Mouse (Mus musculus) urinary bladder, postnatal 14 days (tissue): ENCODE measurements around the gene Cbarp.
"Not testable (repeated sequence)": the region's sequence is repeated elsewhere in the genome, so short reads cannot be mapped to it uniquely, and the experiment has no call there.

Source experiments
- DNase-seq: peaks from one replicate; pipeline ENCODE4 v3.0.0; 2021; ENCODE audit warnings: low spot score

The Cbarp gene

GRCm38 (mm10) chr10:80170052-80170451, 29.4 kb upstream of the Cbarp start:
- DNase-seq = no peak

DNA sequence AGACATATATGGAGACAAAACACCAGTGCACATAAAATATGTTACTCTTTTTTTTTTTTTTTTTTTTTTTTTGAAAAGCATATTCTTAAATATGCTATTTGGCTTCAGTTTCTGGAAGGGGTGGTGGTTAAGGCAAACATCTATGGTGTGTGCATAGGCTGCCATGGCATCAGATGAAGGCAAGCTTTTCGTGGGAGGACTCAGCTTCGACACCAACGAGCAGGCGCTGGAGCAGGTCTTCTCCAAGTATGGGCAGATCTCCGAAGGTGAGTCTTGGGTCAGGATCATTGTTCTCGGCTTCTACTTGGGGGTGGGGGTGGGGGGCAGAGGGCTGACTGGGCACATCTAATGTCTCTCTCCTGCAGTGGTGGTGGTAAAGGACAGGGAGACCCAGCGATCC, 29.0 kb upstream of the Cbarp start:
- no peak for DNase-seq

- DNase-seq = no peak
Measured at GRCm38 (mm10) chr10:80169070-80169469, 28.4 kb upstream of the Cbarp start.

DNA sequence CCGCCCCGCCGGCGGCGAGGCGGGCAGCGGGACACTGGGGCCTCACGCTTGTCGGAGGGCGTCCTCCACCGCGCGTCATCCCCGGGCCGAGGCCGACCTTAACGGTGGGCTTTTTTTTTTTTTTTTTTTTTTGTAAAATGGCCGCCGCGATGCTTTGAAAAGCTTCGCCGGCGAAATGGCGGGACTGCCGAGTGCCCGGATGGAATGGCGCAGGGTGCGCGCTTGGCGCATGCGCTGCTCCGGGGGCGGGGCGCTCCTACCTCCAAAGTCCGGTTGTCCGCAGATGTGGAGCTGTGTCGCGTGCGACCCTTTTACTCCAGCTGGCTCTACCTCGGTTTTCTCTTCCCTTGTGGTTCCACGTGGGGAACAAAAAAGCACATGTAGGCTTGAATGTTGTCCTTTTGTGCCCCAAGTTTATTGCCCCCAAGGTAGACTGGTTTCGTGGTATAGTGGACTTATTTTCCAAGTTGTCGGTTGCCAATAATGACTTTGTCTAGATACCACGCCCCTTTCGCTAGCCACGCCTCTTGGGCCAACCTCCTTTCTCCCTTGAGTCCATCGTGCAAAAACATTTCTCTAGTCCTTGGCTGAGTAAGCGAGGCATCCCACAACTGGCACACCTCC, 27.5 kb upstream of the Cbarp start:
- DNase-seq = peak; percentile 95

- DNase-seq = peak; percentile 99
Measured at GRCm38 (mm10) chr10:80167460-80168037, 26.9 kb upstream of the Cbarp start.

DNA sequence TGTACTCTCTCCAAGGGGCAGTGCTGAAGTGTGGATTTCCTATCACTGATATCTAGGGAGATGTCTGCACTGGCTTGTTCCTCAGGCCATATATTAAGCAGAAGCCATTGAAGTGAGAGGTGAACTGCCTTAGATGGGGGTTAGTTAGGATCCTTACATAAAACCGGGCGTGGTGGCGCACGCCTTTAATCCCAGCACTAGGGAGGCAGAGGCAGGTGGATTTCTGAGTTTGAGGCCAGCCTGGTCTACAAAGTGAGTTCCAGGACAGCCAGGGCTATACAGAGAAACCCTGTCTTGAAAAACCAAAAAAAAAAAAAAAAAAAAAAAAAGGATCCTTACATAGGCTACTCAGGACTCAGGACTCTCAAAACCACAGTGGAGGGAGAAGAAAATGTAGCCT, 25.5 kb upstream of the Cbarp start:
- DNase-seq = not testable (repeated sequence)

- no peak for DNase-seq
Measured at GRCm38 (mm10) chr10:80165392-80166128, 24.9 kb upstream of the Cbarp start, which contains the start of gene Cirbp. Cirbp (plus strand) TSS chr10:80165985.

DNA sequence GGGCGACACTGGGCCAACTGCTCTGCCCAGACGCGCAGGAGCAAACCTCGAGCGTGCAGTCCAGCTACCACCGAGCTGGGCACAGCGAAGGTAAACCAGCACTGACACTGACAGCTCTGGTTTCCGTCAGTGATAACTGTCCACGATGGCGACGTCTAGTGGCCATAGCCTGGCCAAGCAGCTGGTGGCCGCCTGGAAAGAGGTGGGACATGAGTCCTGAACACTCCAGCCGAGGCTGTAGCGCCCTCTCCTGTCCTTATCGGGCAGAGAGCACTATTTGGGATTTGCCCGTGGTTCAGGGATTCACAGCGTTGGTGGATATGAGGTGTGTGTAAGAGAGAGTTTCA, 24.3 kb upstream of the Cbarp start:
- peak; percentile 98 for DNase-seq

DNA sequence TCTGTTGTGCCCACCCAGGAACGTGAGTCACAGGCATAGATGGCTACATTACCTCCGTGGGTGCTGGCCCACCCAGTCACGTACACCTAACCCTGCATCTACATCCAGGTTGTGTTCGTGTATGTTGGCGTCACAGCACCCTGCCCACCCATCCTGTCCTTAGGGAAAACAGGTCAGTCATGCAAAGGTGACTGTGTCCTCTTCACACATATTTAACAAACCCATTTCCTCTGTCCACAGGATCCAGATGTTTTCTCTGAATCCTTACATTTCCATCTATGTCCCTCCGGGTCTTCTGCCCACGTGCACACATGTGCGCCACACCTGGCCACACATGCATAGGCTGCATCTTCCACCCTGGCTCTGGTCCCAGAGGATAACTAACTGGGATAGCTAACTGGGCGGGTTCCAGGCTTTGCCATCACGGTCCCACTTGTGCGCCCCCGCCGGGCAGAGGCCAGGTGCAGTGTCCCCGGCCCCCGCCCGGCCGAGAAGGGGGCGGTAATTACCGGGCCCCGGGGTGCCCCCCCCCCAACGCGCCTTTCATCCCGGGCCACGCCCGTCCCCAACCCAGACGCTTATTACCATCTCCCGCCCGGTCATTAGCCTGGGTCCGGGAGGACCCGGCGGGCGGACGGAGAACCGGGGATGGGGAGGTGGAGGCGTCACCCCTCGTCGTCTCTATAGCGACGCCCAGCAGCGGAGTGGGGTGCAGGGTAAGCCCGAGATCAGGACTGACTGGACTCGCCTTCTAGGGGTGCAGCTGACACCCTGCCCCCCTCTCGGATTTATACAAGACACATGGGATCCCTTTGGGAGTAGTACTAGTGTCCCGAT, 23.7 kb upstream of the Cbarp start:
- no peak for DNase-seq

DNA sequence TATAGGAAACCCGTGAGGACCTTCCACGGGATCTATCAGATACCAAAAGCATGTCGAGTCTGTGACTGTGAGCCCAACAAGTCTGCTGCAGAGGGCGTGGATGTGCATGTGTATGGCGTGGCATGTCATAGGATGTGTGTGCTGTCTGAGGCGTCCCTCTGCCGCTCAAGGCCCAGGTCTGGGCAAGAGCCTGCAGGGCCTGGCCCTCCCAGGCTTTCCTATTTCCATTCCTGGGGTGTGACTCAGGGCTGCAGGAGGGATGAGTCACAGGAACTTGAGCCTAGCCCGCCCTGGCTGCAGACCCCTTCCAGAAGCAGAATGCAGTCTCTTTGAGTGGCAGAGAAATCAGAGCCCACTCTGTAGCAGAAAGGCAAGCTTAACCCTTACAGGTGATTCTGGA, 23.1 kb upstream of the Cbarp start:
- DNase-seq = peak; percentile 81

- no peak for DNase-seq
Measured at GRCm38 (mm10) chr10:80162716-80163299, 22.2 kb upstream of the Cbarp start.

GRCm38 (mm10) chr10:80162243-80162608, 21.6 kb upstream of the Cbarp start:
- no peak for DNase-seq

GRCm38 (mm10) chr10:80161522-80162242, 21.0 kb upstream of the Cbarp start:
- peak; percentile 24 for DNase-seq

GRCm38 (mm10) chr10:80160455-80161371, 20.1 kb upstream of the Cbarp start:
- peak; percentile 88 for DNase-seq

GRCm38 (mm10) chr10:80159561-80160454, 19.2 kb upstream of the Cbarp start:
- DNase-seq = peak; percentile 99

GRCm38 (mm10) chr10:80159021-80159560, 18.5 kb upstream of the Cbarp start:
- DNase-seq = peak; percentile 60

- peak; percentile 63 for DNase-seq
Measured at GRCm38 (mm10) chr10:80158307-80158986, 17.8 kb upstream of the Cbarp start.

- DNase-seq = no peak
Measured at GRCm38 (mm10) chr10:80157141-80157929, 16.7 kb upstream of the Cbarp start.
